Comparison of ENCODE assay signal across 11 mouse cellular contexts in the genomic region with DNA sequence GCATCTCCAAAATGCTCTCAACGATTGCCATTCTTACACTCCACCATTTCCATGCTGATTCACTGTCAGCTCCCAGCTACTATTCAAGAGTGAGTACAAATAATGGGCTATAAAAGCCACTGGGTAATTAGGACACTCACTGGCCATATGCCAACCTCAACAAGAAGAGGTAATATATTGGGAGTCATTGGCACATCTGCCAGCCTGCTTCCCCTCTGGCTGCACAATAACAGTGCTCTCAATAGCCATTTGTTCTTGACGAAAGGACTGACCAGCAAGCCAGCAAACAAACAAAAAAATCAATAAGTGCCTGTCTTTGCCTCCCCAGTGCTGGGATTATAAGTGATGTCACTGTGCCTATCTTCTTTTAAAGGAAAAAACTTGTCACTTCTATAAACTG.
DNase-seq lines count a peak whose midpoint lies in the region; ATAC-seq lines count a peak whose summit lies in the region.
"Had no signal": no experiment of that assay in that cellular context is flagged by ENCODE, and none has a peak within 500 bp of the region (broad histone marks: within the 10 kb centered on the region; RNA-seq: fewer than 3 reads in every experiment).

No protein-coding gene starts in this region.

- ATAC-seq in frontal cortex, adult (ENCODE audit: low TSS enrichment): 0 out of 2 replicates have a peak, but pooled peaks have one; percentile 50
- ATAC-seq in neural tube, embryonic 11.5 days (ENCODE audit: insufficient read depth, low FRiP score, low TSS enrichment): peak; percentile 91
- ATAC-seq in hindbrain, embryonic 13.5 days (ENCODE audit: low FRiP score): peak; percentile 52; the same call in 1 of the 2 replicates

- 13% methylated on average over 2 of the region's 2 CpGs for WGBS in neural tube, embryonic 11.5 days
- WGBS in hindbrain, embryonic 13.5 days: 25% methylated on average over 2 of the region's 2 CpGs

- peaks cover 15% of the 10 kb centered on the region for H3K4me1 ChIP-seq in neural tube, embryonic 11.5 days (ENCODE audit: control insufficient read depth, insufficient read depth, low read length)
- H3K4me1 ChIP-seq in hindbrain, embryonic 13.5 days (replicated peaks): peaks cover 27% of the 10 kb centered on the region

- H3K4me3 ChIP-seq in neural tube, embryonic 11.5 days (ENCODE audit: low read depth, low read length): no peak overlapping the region
- H3K4me3 ChIP-seq in hindbrain, embryonic 13.5 days: no peak overlapping the region

- H3K27me3 ChIP-seq in neural tube, embryonic 11.5 days (ENCODE audit: control insufficient read depth, insufficient read depth, low read length): no peaks in the 10 kb centered on the region
- H3K27me3 ChIP-seq in hindbrain, embryonic 13.5 days: no peaks in the 10 kb centered on the region

- no peak for DNase-seq in frontal cortex, postnatal 36 days (ENCODE audit: low spot score in 2 of 2)
- DNase-seq in neural tube, embryonic 11.5 days (ENCODE audit: low spot score): peak; percentile 34
- DNase-seq in neural tube, embryonic 10.5 days (ENCODE audit: extremely low spot score, low spot score): no peak
- peak; percentile 34 for DNase-seq in telencephalon, adult 2 months (ENCODE audit: low read depth, low spot score)
- DNase-seq in ovary, adult 18-20 months (ENCODE audit: low spot score): no peak
- DNase-seq in gastrocnemius, adult 18-20 months (ENCODE audit: low spot score): no peak
- DNase-seq: gastrocnemius, postnatal 25 days; lung, adult 2 months had no signal

- H3K27ac ChIP-seq in neural tube, embryonic 11.5 days (ENCODE audit: low read depth, low read length): no peak overlapping the region
- peak overlapping the region; percentile 52; the same call in 1 of the 2 replicates for H3K27ac ChIP-seq in hindbrain, embryonic 13.5 days
- H3K27ac ChIP-seq: kidney, postnatal 0 days had no signal

- H3K9ac ChIP-seq in neural tube, embryonic 11.5 days (ENCODE audit: low read length): no peak overlapping the region
- H3K9ac ChIP-seq in hindbrain, embryonic 13.5 days: no peak overlapping the region

- no peaks in the 10 kb centered on the region for H3K9me3 ChIP-seq in neural tube, embryonic 11.5 days (ENCODE audit: control insufficient read depth, low read length)
- H3K9me3 ChIP-seq in hindbrain, embryonic 13.5 days: no peaks in the 10 kb centered on the region

- H3K36me3 ChIP-seq in neural tube, embryonic 11.5 days (ENCODE audit: control insufficient read depth, insufficient read depth, low read length): no peaks in the 10 kb centered on the region
- H3K36me3 ChIP-seq in hindbrain, embryonic 13.5 days: no peaks in the 10 kb centered on the region

- no peak overlapping the region for H3K4me2 ChIP-seq in neural tube, embryonic 11.5 days (ENCODE audit: low read depth)
- no peak overlapping the region for H3K4me2 ChIP-seq in hindbrain, embryonic 13.5 days

Comparison
In these comparisons a context has a peak if more than half of its experiments do, and no peak if none do; other contexts are left out.
1. DNase-seq: peak in neural tube, embryonic 11.5 days (single experiment) and telencephalon, adult 2 months (single experiment); none in frontal cortex, postnatal 36 days (0 of 2), neural tube, embryonic 10.5 days (single experiment), ovary, adult 18-20 months (single experiment) and gastrocnemius, adult 18-20 months (single experiment).
2. Peak in every context shown above with its lines, with median percentiles within 50 percentile points of each other: ATAC-seq.